Mouse (Mus musculus) layer of hippocampus, postnatal 25 days (tissue): ENCODE results near the gene Fryl. TPM values are rescaled to one million over a fixed set of nuclear protein-coding genes. Genes with fewer than 3 reads are reported as not detected.

Source experiments
- DNase-seq, 2 experiments: peaks; one replicate each; pipeline ENCODE4 v3.0.0; 2022; ENCODE audit warnings: mixed read lengths in 2 of 2, low spot score in 1 of 2; ENCODE audit errors: extremely low spot score in 1 of 2
- total RNA-seq, 2 experiments: library from RNA; stranded (reverse); gene quantifications; 2 replicates each; pipeline ENCODE4 v1.2.3; 2021

The Fryl gene
- total RNA-seq, 2 experiments from 2014 or later = 60.0 to 65.0 TPM

DNA sequence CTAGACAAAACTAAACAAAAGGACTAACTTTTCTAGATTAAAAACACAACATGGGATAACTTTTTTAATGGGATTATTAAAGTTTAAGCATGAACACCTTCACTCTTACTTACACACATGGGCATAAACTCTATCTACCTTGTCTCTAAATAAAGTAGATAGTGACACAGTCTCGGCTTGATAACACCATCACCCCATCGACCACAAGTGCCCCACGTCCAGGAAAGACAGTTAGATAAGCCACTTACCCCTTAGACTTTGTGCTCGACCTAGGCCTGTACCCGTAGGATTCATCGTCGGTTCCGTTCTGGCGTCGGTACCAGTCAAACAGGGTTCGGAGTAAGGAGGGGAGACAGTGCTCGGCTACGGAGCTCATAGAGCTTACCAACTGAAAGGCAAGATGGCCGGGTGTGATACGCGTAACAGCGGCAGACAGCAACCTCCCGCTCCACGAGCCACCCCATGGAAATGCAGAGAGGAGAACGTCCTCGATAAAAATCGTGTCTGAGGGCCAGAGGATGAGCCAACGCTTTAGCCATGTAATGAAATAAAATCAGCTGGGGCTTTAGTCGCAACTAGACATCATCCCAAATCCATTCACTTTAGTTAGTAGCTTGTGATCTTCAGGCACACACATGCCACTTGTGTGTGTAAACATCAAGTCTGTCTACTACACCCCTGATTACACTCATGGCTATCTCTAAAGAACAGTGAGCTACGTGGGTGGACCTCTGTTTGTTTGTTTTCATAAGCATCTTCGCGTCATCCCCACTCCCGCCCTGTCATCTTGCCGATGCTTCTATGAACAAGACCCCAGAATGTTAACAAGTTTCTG lies 123.2 kb downstream of the Fryl start:
- DNase-seq = no peak

DNA sequence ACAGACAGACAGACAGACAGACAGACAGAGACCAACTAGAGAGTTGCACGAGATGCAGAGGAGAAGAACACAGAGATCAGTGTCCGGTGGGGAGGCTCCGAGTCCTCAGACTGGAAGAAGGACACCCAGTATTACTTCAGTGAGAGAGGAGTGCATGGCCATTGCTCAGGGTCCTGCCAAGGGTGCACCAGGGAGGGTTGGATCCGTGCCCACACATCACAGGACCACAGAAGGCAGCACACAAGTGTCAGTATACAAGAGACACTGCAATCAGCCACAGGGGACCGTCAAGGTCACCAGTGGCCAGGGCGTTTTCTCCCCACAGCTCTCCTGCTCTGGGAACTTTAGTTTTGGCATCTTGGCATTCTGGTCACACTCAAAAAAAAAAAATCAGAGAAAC lies 125.4 kb downstream of the Fryl start:
- DNase-seq = no peak

DNA sequence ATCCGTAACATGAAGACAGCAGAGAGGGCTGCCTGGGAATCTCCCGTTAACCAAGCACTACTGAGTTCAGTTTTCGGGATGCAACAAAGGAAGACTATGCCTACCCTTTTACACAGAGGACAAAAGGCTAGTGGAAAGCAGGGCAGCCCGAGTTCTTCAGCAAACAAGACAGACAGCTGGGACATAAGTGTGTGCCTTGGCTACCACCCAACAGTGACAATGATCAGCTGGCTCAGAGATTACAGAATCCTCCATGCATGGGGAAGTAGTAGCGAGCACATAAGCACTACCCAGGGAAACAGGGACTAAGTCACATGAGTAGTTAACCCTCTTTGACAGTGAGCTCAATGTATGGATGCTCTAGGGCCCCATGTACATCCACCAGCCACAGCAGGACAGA lies 126.5 kb downstream of the Fryl start:
- peak in 1 of 2 experiments; percentile 26 for DNase-seq

DNA sequence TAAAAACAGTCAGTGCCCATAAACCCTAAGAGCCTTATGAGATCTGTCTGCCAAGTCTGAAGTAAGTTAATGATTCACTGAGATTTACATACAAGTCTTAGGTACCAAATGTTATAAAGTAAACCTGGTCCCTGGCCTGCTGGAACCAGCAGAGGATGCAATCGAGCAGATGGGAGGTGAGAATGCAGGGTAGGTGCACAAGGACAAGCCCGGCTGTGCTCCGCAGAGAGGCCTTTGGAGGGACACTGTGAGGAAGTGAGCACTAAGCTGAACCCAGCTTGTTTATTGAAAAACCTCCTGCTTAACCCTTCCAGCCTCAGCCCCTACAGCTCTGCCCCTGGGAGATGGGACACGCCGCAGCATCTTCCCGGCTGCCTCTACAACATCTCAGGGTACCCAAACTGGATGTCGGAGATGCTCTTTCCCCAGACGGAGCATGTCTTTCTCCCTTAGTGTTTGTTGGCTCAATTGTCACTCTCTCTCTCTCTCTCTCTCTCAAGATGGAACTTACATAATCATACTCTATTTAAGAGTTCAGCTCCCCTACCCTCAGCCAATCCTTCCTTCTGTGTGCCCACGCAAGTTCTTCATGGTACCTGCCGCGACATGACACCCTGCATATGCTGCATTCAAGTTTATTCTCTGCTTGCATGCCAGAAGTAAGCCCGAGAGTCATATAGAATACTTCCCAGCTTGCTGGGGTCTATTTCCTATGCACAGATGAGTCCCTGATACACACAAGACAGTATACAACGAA lies 136.3 kb downstream of the Fryl start:
- DNase-seq = no peak

DNA sequence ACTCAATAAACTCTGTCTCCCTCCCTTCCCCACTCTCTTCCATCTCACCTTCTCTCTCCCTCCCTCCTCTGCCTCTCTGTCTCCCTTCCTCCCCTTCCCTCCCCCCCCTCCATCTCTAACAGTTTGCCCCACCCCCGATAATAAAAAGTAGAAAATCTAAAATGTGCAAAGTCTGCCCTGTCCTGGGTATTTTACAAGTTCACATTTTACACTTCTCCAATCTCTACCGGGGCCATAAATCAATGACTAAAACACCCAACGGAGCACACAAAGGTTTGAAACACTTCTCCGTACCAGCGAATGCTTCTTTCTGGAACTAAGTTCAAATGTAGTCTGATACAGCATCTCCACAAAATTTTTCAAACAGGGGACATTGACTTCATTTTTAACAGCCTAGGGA lies 136.9 kb downstream of the Fryl start:
- no peak for DNase-seq

DNA sequence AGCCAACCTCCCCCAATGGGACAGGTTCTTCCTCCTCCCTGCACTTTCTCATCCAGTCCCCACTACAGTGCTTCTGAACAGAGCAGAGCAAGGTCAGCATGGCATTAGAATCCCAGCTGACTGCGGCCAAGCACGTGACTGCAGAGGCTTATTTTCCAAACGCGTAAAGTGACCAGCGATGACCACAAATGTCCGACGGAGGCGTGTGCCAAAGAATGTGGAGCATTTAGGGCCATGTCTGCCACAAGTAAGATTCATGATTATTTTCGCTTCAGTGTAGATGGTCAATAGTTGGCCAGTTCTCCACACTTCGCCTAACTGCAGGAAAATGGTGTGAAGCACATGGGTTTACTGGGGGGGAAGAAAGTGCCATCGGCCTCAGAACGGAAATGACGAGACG lies 137.6 kb downstream of the Fryl start:
- DNase-seq = no peak

DNA sequence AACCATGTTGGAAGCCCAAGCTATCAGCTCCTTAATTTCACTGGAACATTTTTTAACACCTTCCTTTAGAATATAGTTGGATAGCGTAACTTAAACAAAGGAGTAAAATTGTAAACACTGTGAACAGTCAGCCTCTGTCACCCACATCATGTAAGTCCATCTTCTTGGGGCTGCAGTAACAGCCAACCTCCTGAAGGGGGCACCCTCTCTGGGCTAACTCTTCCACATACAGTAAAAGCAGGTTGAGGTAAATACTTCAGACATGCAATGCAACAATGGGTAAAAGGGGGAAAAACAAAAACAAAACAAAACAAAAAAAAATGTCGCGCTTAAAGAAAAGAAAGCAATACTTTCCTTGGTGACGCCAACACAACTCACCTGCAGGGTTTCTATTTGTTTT lies 141.5 kb downstream of the Fryl start:
- DNase-seq = no peak

DNA sequence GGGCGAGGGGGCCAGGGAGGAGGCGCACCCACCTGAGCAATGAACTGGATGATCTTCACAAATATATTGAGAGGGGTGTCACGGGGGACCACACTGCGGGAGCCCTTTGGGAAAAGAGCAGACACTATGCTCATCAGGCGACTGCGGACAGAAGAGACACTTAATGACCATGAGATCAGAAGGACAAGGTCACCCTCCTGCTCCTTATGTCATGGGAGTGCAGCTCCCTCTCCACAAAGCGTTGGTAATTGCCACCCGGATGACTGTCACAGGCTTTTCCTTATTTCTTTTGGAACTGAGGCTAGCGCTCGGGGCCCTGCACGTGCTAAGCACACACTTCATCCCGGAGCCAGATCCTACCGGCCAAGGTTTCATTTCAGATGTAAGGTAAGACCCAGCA lies 144.1 kb downstream of the Fryl start:
- no peak for DNase-seq

DNA sequence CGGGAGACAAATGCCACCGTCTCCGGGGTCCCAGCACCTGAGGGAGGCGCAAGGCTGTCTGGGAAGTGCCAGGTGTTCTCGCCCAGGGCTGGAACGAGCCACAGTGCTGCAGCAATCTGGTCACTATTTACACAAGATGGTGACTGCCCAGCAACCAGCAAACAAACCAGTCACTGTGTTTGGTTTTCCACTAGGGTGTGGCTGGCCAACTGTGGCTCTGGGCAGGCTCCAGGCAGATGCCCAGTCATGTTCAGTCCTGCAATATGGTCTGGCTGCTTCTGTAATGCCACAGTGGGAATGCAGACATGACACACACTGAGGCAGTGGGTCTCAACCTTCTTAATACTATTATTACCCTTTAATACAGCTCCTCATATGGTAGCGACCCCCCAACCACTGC lies 152.8 kb downstream of the Fryl start:
- no peak for DNase-seq

DNA sequence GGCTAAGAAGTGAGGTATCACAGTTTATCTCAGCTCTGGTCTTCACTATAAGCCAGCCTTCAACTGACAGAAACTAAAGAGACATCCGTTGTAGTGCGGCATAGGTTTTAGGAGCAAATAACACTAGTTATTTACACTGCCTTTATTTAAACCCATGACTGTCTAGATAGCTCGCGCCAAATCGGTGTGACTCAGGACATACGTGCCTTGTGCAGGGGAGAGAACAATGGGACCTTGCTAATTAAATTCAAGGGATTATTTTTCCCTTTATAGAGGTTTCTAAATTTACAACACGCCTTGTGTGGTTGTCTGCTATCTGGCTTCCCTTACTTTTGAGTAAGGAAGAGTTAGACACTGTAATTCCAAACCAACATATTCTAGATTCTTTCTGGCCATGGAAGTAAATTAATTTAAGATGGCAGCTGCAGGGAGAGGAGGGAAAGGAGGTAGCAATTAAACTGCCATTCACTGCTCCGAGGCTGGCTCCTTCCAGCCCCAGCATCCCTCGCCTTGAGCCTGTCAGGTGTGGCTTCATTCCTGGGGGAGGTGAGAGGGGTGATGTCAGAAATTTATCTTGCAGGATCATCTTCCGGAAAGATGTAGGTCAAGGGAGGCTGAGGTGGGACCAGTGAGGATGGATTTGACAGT lies 154.0 kb downstream of the Fryl start:
- DNase-seq = no peak

DNA sequence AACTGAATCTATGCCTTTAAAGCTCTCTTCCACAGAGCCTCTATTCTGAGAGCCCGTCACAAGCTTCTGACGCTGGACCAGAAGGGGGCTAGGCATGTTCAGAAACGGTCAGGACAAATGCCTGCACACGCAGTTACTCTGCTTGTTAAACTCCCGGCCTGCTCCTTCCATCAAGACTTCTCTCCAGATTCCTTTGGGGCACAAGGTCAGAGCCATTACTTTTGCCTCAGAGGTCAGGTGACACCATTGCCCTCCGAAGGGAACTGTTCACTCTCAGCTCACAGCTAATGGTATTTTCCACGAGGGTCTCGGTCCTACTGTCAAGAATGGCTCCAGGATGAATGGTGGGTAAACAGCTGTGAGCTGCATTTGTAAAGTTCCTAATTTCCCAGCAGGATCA lies 164.2 kb downstream of the Fryl start:
- no peak for DNase-seq

DNA sequence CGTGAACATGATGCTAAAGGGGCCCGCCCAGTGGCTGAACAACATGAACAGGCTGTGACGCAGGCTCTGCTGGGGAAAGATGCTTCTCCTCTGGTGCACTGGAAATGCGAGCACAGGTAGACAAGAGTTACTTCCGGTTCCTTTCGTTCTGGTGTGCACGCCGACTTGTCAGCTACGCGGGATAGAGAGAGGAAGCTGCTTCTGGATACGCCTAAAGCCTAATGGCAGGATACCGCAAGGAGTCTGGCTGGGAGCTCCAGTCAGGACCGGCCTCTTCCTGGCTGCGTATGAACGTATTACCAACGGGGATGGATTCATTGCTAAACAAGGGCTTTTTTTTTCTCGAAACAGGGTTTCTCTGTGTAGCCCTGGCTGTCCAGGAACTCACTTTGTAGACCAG lies 167.3 kb downstream of the Fryl start:
- DNase-seq = no peak

DNA sequence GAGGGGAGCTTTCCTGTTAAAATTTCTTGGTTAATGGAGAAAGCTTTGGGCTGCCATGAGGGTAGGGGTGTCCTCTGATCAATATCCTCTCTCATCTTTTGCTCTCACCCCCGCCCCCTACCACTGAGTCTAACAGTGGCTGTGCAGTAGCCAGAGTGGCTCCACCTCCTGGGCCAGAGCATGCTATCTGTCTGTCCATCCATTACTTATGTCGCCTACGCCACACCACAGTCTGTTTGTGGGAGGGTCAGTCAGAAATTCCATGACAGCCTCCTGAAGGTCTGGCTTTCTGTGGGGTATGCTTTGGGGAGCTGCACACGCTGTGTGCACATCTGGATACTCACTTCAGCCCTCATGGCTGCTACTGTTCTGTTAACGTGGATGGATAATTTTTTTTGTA lies 174.9 kb downstream of the Fryl start:
- DNase-seq = no peak

DNA sequence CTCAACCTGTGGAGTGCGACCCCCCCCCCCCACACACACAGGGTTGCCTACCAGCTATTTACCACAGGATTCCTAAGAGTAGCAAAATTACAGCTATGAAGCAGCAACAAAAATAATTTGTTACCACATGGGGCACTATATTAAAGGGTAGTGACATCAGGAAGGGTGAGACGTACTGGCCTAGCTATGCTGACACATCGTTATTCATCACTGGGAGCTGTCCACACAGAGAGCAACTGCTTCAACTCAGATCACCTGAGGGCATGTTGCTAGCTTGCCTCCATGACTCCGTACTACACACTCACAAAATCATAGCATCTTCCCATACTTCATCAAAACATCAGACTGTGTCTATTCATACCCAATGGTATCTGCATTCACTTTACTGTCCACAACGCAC lies 176.6 kb downstream of the Fryl start:
- DNase-seq = no peak

DNA sequence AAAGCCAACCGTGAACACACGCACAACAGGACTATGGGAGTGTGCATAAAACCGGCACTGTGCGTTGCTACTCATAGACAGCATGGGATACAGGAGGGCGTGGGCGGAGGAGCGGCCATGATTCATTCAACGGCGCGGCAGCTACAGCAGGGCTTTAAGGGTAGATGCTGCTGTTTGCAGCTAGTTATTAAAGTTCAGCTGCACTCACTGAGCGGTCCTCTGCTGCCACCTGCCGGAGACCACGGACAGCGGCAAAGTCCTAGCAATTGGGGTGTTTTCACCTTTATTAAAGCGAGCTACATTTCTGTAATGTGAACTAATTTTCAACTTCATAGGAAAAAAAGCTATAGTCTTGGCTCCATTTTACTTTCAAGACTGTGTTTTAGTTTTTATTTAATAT lies 185.1 kb downstream of the Fryl start:
- peak; percentile 66 to 95 for DNase-seq

DNA sequence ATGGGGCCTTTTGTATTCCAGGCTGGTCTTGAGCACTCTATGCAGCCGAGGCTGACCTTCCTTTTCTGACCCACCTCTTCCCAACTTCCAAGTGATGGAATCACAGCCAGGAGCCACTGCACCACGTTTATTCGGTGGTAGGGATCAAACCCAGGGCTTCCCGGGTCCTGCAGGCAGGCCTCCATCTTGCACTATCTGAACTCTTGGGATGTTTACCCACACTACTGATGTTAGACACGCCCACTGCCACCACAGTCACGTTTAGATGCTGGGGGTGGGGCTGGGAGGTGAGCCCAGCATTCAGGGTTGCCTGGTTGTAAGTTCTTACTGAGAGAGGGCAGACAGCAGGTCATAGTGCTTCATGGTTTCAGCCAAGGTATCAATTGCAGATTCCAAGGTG lies 189.5 kb downstream of the Fryl start:
- no peak for DNase-seq

DNA sequence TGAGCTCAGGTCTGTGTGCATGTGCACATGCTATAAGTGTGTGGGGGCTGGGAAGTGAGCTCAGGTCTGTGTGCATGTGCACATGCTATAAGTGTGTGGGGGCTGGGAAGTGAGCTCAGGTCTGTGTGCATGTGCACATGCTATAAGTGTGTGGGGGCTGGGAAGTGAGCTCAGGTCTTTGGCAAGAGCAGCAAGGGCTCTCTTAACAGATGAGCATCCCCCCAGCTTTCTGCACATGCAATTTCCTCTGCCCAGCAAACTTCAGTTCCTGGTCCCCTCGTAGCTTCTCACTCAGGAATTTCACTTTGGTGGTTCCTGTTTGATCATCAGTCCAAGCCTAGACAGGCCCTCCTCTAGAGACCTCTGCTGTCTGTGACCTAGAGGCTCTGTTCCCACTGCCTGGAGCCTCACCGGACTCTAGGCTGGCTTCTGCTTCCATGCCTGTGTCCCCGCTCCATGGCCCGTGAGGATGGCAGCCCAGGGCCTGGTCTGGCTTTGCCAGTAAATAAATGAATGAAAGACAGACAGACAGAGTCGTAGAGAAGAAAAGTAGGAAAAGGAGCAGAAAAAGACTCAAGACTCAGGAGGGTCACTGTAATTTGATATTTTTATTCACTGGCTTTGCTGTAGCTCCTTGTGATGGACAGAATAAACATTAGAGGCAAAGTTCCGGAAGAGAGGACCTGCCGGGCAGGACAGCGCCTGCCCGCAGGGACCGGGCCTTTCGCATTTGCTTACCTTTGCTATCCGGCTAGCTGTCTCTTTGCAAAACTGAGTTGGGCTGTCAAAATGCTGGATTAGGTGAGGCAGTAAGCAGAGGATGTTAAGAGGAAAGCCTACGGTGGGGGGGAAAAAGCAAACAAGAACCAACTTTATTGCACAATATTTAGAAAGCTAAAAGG lies 192.4 kb downstream of the Fryl start:
- DNase-seq = no peak

DNA sequence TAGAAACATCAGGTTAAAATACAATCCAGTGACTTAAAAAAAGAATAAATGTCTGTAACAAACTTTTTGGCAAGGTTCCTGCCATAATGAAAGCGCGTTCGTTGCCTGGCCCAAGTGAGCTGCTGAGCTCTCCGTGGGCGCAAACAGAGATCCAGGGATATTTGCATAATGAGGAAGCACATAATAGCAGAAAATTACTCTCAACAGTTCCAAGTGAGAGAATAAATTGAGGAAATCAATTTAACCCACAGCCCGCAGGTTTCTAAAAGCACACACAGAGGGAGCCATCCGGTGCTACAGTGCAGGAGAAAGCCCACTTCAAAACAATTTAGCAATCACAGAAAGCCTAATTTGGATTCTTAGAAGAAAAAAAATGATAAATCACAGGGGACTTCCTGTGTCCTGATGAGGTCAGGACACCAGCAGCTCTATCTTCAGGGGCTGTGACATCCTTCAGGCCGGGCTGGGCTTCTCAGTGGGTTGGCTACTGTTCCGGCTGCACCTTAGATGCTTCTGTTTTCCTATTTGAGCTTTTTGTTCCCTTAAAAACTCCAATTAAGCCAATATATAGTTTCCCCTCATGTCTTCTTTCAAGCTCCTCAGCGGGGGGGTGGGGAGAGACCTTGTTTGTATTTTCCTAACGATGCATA lies 194.8 kb downstream of the Fryl start:
- DNase-seq = no peak

DNA sequence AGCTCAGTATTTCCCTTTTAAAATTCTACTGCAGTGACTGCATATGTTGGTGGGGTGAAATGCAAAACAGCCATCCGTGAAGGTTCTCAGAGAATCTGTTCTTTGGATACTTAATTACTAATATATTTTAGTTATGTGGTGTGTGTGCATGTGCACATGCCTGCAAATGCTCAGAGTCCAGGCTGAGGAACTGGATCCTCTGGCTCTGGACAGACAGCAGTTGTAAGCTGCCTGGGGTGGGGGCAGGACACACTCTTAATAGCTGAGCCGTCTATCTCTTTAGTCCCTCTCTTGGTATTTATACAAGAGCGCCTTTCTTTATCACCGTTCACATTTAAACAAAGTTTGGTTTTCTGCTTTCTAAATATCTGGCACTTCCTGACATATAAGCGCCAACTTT lies 199.5 kb downstream of the Fryl start:
- no peak for DNase-seq

DNA sequence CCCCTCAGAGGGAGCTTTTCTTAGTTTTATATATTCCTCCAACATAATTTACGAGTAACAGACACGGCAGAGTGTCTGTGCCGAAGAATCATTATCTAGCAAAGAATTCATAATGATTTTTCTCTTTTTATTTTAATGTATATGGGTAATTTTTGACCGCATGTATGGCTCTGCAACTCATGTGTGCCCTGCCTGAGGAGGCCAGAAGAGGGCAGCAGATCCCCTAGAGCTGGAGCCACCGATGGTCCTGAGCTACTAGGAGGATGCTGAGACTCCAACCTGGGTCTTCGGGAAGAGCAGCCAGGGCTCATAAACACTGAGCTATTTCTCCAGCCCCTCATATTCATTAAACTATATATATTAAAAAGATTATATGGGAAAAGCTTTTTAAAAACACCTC lies 200.0 kb downstream of the Fryl start:
- no peak for DNase-seq
